Mouse (Mus musculus) CH12.LX (cell line): ENCODE measurements around the gene March4. TPM values are rescaled to one million over a fixed set of nuclear protein-coding genes. Genes with fewer than 3 reads are reported as not detected.
A peak's percentile ranks its signal among the peaks of the same experiment; 100 is the strongest.

Experiments used
- DNase-seq: peaks from one replicate; pipeline ENCODE4 v3.0.0-alpha.2; 2013; ENCODE audit errors: extremely low read depth
- H3K27ac ChIP-seq: 2 replicates; pipeline ENCODE4 v1.5.1; 2012; ENCODE audit warnings: low read depth, mild to moderate bottlenecking, control low read depth, moderate library complexity; ENCODE audit not compliant: insufficient read depth
- H3K27me3 ChIP-seq: replicated peaks from 2 replicates; pipeline ENCODE3; 2012; ENCODE audit warnings: inconsistent platforms
- H3K36me3 ChIP-seq, 2 experiments: replicated peaks in 1 of 2; 2 replicates each; pipeline versions ENCODE3 to v1.6.1; 2012; ENCODE audit warnings: inconsistent platforms in 1 of 2, low read length in 1 of 2, mild to moderate bottlenecking in 1 of 2, mixed read lengths in 1 of 2, moderate library complexity in 1 of 2; ENCODE audit not compliant: control insufficient read depth in 1 of 2, insufficient read depth in 1 of 2
- H3K4me1 ChIP-seq, 2 experiments: 2 replicates each; pipeline ENCODE4 v1.6.1; 2012; ENCODE audit warnings: inconsistent platforms in 1 of 2, moderate library complexity in 1 of 2; ENCODE audit not compliant: insufficient read depth in 2 of 2, control insufficient read depth in 1 of 2
- H3K4me2 ChIP-seq: 2 replicates; pipeline ENCODE4 v1.6.1; 2012; ENCODE audit warnings: low read depth, mild to moderate bottlenecking, control low read depth; ENCODE audit not compliant: poor library complexity, insufficient read depth, severe bottlenecking
- H3K4me3 ChIP-seq, 3 experiments: fragments of 150-350 bp in 1 of 3; sonication (generic) in 1 of 3; replicated peaks in 1 of 3; 2 replicates each; pipeline versions ENCODE3 to v1.5.1; 2011 to 2012; ENCODE audit warnings: low read depth in 2 of 3, low read length in 2 of 3, mild to moderate bottlenecking in 2 of 3, moderate library complexity in 2 of 3, control low read depth in 1 of 3, improper control_type of control experiment in 1 of 3, inconsistent platforms in 1 of 3, mixed read lengths in 1 of 3; ENCODE audit not compliant: poor library complexity in 1 of 3
- H3K79me2 ChIP-seq: replicated peaks from 2 replicates; pipeline ENCODE4 v1.6.1; 2012; ENCODE audit warnings: mild to moderate bottlenecking, moderate library complexity; ENCODE audit not compliant: control insufficient read depth, poor library complexity, insufficient read depth, severe bottlenecking; ENCODE audit errors: extremely low read depth
- H3K9ac ChIP-seq: 2 replicates; pipeline ENCODE4 v1.6.1; 2012; ENCODE audit warnings: low read depth, mild to moderate bottlenecking, control low read depth, moderate library complexity; ENCODE audit not compliant: insufficient read depth
- H3K9me3 ChIP-seq: replicated peaks from 2 replicates; pipeline ENCODE3; 2012; ENCODE audit warnings: low read length, inconsistent platforms, mixed read lengths
- BHLHE40 ChIP-seq: IDR thresholded peaks from 2 replicates; pipeline ENCODE4 v1.6.1; 2011; ENCODE audit warnings: mild to moderate bottlenecking, low read depth, low read length, improper control_type of control experiment
- E2F4 ChIP-seq: IDR thresholded peaks from 2 replicates; pipeline ENCODE4 v1.6.1; 2011; ENCODE audit warnings: low read depth, low read length, improper control_type of control experiment; ENCODE audit not compliant: insufficient replicate concordance
- ELF1 ChIP-seq: IDR thresholded peaks from 2 replicates; pipeline ENCODE4 v1.6.1; 2014; ENCODE audit warnings: low read depth, mild to moderate bottlenecking, inconsistent platforms, low read length, improper control_type of control experiment
- EP300 ChIP-seq: IDR thresholded peaks from 2 replicates; pipeline ENCODE4 v1.6.1; 2011; ENCODE audit warnings: low read length, improper control_type of control experiment
- GABPA ChIP-seq: IDR thresholded peaks from 2 replicates; pipeline ENCODE4 v1.6.1; 2012; ENCODE audit warnings: low read depth, low read length, improper control_type of control experiment, inconsistent platforms; ENCODE audit not compliant: insufficient replicate concordance
- HCFC1 ChIP-seq: IDR thresholded peaks from 2 replicates; pipeline ENCODE4 v1.6.1; 2012; ENCODE audit warnings: low read depth, mild to moderate bottlenecking, inconsistent platforms, low read length, improper control_type of control experiment
- IRF4 ChIP-seq: IDR thresholded peaks from 2 replicates; pipeline ENCODE4 v1.6.1; 2014; ENCODE audit warnings: low read depth, mild to moderate bottlenecking, inconsistent platforms, low read length, improper control_type of control experiment
- KAT2A ChIP-seq: IDR thresholded peaks from 2 replicates; pipeline ENCODE4 v1.6.1; 2012; ENCODE audit warnings: low read length, improper control_type of control experiment, inconsistent platforms; ENCODE audit not compliant: insufficient replicate concordance
- MAFK ChIP-seq: IDR thresholded peaks from 2 replicates; pipeline ENCODE4 v1.6.1; 2011; ENCODE audit warnings: low read length, improper control_type of control experiment; ENCODE audit not compliant: insufficient replicate concordance
- MEF2A ChIP-seq: IDR thresholded peaks from 2 replicates; pipeline ENCODE4 v1.6.1; 2014; ENCODE audit warnings: low read depth, mild to moderate bottlenecking, inconsistent platforms, low read length, improper control_type of control experiment, borderline replicate concordance
- MXI1 ChIP-seq: IDR thresholded peaks from 2 replicates; pipeline ENCODE4 v1.6.1; 2011; ENCODE audit warnings: mild to moderate bottlenecking, low read depth, low read length, improper control_type of control experiment
- MYC ChIP-seq: IDR thresholded peaks from 2 replicates; pipeline ENCODE4 v1.6.1; 2011; ENCODE audit warnings: low read depth, mild to moderate bottlenecking, improper control_type of control experiment, low read length
- NELFE ChIP-seq: IDR thresholded peaks from 2 replicates; pipeline ENCODE4 v1.6.1; 2011; ENCODE audit warnings: low read depth, low read length, improper control_type of control experiment
- NRF1 ChIP-seq: IDR thresholded peaks from 2 replicates; pipeline ENCODE4 v1.6.1; 2014; ENCODE audit warnings: low read depth, mild to moderate bottlenecking, inconsistent platforms, low read length, improper control_type of control experiment, moderate library complexity
- POLR2A ChIP-seq: IDR thresholded peaks from 2 replicates; pipeline ENCODE4 v1.6.1; 2011; ENCODE audit warnings: low read depth, mild to moderate bottlenecking, improper control_type of control experiment, low read length
- POLR2AphosphoS2 ChIP-seq: IDR thresholded peaks from 2 replicates; pipeline ENCODE4 v1.6.1; 2011; ENCODE audit warnings: low read depth, low read length, improper control_type of control experiment
- SIN3A ChIP-seq: IDR thresholded peaks from 2 replicates; pipeline ENCODE4 v1.6.1; 2012; ENCODE audit warnings: low read length, improper control_type of control experiment, inconsistent platforms
- SMC3 ChIP-seq: IDR thresholded peaks from 2 replicates; pipeline ENCODE4 v1.6.1; 2011; ENCODE audit warnings: low read depth, low read length, improper control_type of control experiment
- TBP ChIP-seq: conservative IDR thresholded peaks from 2 replicates; pipeline ENCODE4 v1.6.1; 2011; ENCODE audit warnings: low read depth, low read length, improper control_type of control experiment
- TCF12 ChIP-seq: IDR thresholded peaks from 2 replicates; pipeline ENCODE4 v1.6.1; 2014; ENCODE audit warnings: low read depth, mild to moderate bottlenecking, inconsistent platforms, low read length, improper control_type of control experiment
- USF2 ChIP-seq: conservative IDR thresholded peaks from 2 replicates; pipeline ENCODE4 v1.6.1; 2011; ENCODE audit warnings: low read depth, low read length, improper control_type of control experiment
- ZC3H11A ChIP-seq: IDR thresholded peaks from 2 replicates; pipeline ENCODE4 v1.6.1; 2012; ENCODE audit warnings: low read depth, mild to moderate bottlenecking, inconsistent platforms, low read length, improper control_type of control experiment
- ZMIZ1 ChIP-seq: IDR thresholded peaks from 2 replicates; pipeline ENCODE4 v1.6.1; 2012; ENCODE audit warnings: low read depth, mild to moderate bottlenecking, inconsistent platforms, low read length, improper control_type of control experiment
- dilution Hi-C: fragments of 300-500 bp; cut with MboI; formaldehyde crosslinking; loops from 2 replicates; pipeline ENCODE4 v1.14.3; 2020; ENCODE audit warnings: low sequenced_read_pairs; ENCODE audit not compliant: extremely low pct_unique_long_range_greater_than_20kb, extremely low pct_ligation_motif_present
- in situ Hi-C: fragments of 300-500 bp; cut with MboI; formaldehyde crosslinking; loops from 3 replicates; pipeline ENCODE4 v1.14.3; 2019; ENCODE audit warnings: low sequenced_read_pairs, low pct_ligation_motif_present, low pct_unique_long_range_greater_than_20kb, mixed read lengths
- polyA plus RNA-seq: library from polyadenylated mRNA; unstranded; fragments of >175 nt; gene quantifications from 2 replicates; pipeline ENCODE4 v1.2.1, GENCODE M21; 2012; ENCODE audit warnings: low read depth; ENCODE audit not compliant: insufficient read length
- total RNA-seq, 2 experiments: library from RNA; depleted of rRNA; stranded (reverse); fragments of 300-350 nt in 1 of 2; fragments of >200 nt in 1 of 2; gene quantifications; 2 replicates each; pipeline ENCODE4 v1.2.3; 2012 to 2014

Gene March4
- total and polyA plus RNA-seq, 3 experiments: 0.04 TPM; not detected in 2

- Histone ChIP-seq H3K9ac (peak within 1 kb of the TSS; percentile 95), H3K79me2 (peaks cover 23% of the 10 kb centered on the region), H3K27me3 (no peaks in the 10 kb centered on the region), H3K4me1 (peaks cover 13 to 34% of the 10 kb centered on the region in 2 experiments), H3K4me3 (peak within 1 kb of the TSS; percentile 72 to 88 (median 82)), H3K4me2 (peak within 1 kb of the TSS; percentile 98; the same call in 1 of the 2 replicates), H3K9me3 (no peaks in the 10 kb centered on the region), H3K36me3 (peaks cover 2 to 7% of the 10 kb centered on the region in 2 experiments), H3K27ac (peak within 1 kb of the TSS; percentile 88)
- peak; percentile 98 for DNase-seq
- in situ Hi-C loops (loop anchor here (10.0 to 25.0 kb wide), 2 partner anchors 268 to 279 kb away; partner anchors contain the start of gene Igfbp5), dilution Hi-C loops (no loop called here)
- TF ChIP-seq TBP (peak; percentile 92), ELF1 (peak; percentile 73), HCFC1 (peak; percentile 97), MXI1 (peak; percentile 46), ZMIZ1 (peak; percentile 84), ZC3H11A (no peak), NELFE (peak; percentile 92), NRF1 (peak; percentile 43; the same call in 1 of the 2 replicates), GABPA (peak; percentile 86; the same call in 1 of the 2 replicates), BHLHE40 (0 out of 2 replicates have a peak, but pooled peaks have one; percentile 10), MEF2A (0 out of 2 replicates have a peak, but pooled peaks have one; percentile 52), SMC3 (no peak), SIN3A (no peak; the same call in none of the 2 replicates), USF2 (no peak), IRF4 (peak; percentile 59; the same call in 1 of the 2 replicates), EP300 (0 out of 2 replicates have a peak, but pooled peaks have one; percentile 20), MAFK (no peak), TCF12 (peak; percentile 75; the same call in 1 of the 2 replicates), MYC (peak; percentile 63), E2F4 (no peak), KAT2A (peak; percentile 99), POLR2A (peak; percentile 95), POLR2AphosphoS2 (peak; percentile 88; the same call in 1 of the 2 replicates)
Observed at GRCm38 (mm10) chr1:72582947-72583731, 46.4 kb upstream of the March4 start, which contains the start of gene Smarcal1. Smarcal1 (plus strand) TSS chr1:72583251.
